Mouse (Mus musculus) megakaryocyte, embryonic 14.5 days (primary cell): ENCODE results near the gene Vtn.

Experiments used
- FLI1 ChIP-seq: IDR thresholded peaks from 2 replicates; pipeline ENCODE4 v1.6.1; 2012; ENCODE audit warnings: low read length, inconsistent platforms, mixed read lengths
- GATA1 ChIP-seq: IDR thresholded peaks from 3 replicates; pipeline ENCODE4 v1.6.1; 2012; ENCODE audit warnings: mixed read lengths, low read length, inconsistent platforms, borderline replicate concordance

- TF ChIP-seq GATA1 (no peak), FLI1 (no peak)
Observed at GRCm38 (mm10) chr11:78512025-78512957, 13.4 kb downstream of the Vtn start, which contains the start of the genes Tmem199 and Poldip2.
